Mouse (Mus musculus) frontal cortex, postnatal 10 days (tissue): ENCODE results near the gene Cep152.

Experiments used
- DNase-seq, 2 experiments: peaks; one replicate each; pipeline ENCODE4 v3.0.0; 2022; ENCODE audit warnings: low spot score in 2 of 2, mixed read lengths in 1 of 2

The Cep152 gene

DNA sequence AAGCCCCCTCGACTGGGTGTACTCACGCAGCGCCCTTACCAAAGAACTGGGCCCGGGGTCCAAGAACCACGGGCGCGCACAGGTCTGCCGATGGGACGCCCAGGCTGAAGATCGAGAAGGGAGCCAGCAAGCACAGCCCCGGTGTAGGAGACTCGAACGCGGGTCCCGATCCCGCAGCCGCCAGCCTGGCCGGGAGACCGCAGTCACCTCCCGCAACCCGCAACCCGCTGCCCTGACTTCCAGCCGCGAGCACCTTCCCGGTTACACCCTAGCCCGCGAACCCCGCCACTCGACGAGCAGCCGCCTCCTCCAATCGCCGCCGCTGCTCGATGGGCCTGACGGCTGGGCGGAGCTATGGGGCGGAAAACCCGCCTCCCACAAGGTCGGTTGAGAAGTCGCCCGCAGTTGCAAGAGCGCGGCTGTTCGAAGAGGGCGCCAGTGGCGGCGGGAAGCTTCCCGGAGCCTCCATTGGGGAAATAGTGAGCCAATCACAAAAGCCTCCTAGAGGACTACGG lies at the start of gene Cep152:
TSS of gene Cep152 (minus strand) at position 277 of the 515 bp plus-strand sequence.
- DNase-seq = peak; percentile 93 to 97

DNA sequence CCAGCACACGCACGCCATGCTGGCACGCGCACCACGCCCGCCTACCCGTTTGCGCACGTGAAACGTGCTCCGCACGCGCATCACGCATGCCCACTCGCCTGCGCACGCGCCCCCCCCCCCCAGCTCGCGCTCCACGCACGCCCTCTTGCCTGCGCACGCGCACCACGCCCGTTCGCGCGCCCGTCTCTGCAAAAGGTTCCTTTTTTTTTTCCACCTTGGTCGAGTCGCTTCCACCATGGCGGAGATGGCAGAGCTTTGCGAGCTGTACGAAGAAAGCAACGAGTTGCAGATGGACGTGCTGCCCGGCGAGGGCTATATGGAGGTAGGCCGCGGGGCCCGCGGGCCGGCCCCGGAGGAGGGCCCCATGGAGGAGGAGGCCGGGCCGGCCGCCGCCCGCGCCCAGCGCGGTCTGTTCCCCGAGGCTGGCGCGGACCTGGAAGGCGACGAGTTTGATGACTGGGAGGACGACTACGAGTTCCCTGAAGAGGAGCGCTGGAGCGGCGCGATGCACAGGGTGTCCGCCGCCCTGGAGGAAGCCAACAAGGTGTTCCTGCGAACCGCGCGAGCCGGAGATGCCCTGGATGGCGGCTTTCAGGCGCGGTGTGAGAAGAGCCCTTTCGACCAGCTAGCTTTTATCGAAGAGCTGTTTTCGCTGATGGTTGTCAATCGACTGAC lies 48.2 kb upstream of the Cep152 start, which contains the start of gene Eid1:
TSS of gene Eid1 (plus strand) at position 139 of the 675 bp plus-strand sequence.
- DNase-seq = peak; percentile 70 to 82

DNA sequence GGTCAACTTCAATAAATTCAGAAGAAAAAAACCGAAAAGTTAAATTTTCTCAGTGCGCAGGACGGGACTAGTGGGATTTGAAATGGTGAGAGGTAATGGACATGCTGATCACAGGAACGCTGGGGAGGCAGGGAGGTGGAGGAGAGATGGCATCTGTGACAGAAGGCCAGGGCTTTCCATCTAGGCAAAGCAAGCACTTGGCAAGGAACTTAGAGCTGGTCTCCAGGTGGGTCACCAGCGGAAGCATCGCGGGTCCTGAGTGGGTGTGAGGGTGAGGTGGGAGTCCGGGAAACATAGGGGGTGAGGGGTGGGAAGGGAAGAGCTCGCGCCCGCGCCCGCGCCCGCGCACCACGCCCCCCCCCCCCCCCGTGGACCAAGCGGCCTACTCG lies 47.6 kb upstream of the Cep152 start:
- DNase-seq = peak in 1 of 2 experiments; percentile 49

DNA sequence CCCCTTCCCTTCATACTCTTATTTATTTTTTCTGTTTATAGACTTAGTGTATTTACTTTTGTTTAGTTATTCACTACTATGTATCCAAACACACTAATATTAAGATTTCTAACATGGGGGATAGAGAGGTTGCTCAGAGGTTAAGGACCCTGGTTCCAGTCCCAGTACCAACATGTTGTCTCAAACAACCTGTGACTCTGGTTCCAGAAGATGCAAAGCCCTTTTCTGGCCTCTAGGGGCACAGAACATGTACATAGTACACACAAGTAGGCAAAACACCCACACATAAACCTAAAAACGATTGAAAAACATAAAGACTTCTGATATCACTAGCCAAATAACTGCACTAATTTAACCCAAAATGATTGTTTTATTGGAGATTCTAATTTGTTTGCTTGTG lies 45.9 kb upstream of the Cep152 start:
- DNase-seq = no peak

DNA sequence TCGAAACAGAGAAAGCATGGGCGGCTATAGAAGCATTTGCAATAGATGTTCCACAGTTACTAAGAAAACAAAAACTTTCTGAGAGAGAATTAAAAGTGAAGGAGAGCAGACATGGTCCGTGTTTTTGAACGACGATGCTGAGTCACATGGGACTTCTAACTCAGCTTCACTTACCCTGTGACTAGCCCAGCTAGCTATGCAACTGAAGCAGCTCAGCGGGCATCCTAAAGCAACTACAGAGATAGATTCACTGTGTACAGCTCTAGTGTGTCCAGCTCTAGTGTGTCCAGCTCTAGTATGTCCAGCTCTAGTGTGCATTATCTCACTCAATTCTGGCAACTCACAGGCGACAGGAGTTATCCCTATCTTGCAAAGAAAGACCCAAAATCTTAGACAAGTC lies 42.8 kb upstream of the Cep152 start:
- no peak for DNase-seq

DNA sequence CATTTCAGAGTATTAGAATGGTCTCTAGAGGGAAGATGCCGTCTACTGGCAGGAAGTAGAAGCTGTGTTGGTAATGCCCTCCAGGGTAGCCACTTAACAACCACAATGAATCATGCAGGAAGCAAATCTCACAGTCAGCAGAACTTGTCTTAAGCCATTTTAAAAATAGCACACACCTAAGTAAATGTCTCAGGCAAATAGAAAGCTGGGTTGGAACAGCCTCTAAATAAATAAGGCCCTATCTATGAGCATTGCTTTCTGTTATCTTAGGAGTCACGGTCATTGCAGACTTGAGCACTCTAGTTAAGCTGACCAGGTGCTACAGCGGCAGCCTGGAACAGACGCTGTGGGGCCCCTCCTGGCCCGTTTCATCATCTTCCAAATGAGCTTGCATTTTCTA lies 42.3 kb upstream of the Cep152 start:
- DNase-seq = no peak

DNA sequence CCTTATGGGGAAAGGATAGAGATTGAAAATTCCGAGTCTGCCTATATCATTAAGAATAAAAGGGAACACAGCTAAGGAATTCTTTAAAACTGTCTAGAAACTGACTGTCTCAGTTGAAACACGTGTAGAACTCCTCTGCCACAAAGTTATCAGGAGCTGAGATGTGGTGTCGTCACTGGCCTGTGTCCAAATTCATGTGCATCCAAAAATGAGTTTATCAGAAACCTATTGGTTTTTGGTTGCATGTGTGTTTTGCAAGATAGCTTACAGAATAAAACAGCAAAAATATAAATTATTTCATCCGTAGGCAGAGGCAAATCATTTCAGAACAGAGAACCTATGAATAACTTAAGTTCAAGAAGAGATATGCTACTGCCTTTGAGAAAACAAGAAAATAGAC lies 41.8 kb upstream of the Cep152 start:
- no peak for DNase-seq

DNA sequence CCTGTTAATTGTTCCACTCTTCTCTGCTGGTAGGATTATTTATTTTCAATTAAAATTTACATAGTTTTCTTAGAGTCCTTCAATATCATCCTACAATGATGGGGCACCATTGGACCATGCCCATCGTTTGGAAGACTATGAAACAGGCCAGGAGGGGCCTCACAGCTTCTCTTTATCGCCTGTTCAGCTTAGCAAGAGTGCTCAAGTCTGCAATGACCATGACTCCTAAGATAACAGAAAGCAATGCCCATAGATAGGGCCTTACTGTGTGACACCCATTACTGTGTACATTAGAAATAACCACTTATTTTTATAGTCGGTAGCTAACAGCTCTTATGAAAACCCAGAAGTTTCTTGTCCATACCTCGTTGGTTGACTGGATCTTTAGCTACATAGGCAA lies 41.0 kb upstream of the Cep152 start:
- no peak for DNase-seq

DNA sequence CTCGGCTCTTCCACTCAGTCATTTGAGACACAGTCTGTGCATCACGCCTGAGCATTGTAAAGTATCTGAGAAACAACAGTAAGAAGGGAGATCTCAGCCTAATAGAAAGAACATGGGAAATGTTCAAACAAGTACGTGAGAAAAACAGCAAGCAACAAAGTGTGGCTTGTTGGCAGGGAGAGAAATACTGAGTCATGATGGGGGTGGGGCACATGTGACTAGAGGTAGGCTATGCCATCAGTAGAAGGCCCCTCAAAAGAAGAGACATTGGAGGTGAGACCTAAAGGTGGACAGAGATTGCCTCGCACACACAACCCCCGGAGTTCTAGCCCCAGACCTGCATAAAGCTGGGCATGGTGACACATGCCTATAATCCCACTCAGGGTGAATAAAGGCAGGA lies 40.3 kb upstream of the Cep152 start:
- DNase-seq = no peak

DNA sequence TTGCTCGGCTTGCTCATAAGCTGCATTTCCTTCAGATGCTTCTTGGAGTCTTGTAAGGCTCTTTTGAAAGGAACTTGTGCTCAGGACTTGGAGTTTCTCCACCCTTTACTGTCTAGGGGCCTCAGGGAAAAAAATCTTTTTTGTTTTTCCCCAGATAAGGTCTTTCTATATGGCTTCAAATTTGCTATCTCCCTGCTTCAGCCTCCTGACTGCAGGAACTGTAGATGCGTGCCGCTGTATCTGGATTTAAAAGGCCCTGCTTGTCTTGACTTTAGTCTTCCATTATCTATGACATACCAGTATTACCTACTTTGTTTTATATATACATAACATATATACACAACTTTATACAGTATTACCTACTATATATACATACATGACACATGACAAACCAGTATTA lies 37.6 kb upstream of the Cep152 start:
- no peak for DNase-seq

DNA sequence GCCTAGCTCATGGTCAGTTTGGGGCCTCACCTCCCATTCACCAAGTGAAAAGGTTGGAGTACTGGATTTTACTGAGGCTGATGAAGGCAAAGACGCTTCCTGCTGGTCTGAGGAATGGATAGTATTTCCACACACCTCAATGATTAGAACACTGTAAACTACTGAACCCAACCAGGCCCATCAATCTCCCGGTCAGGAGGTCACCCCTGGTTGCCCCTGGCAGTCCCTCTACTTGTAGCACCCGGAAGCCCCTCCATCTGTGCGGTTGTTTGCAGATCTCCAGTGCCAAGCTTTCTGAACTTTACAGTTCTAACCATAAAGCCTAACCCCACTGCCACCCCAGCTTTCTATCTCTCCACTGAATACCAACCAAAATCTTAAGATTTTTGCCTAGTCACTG lies 36.2 kb upstream of the Cep152 start:
- DNase-seq = no peak

DNA sequence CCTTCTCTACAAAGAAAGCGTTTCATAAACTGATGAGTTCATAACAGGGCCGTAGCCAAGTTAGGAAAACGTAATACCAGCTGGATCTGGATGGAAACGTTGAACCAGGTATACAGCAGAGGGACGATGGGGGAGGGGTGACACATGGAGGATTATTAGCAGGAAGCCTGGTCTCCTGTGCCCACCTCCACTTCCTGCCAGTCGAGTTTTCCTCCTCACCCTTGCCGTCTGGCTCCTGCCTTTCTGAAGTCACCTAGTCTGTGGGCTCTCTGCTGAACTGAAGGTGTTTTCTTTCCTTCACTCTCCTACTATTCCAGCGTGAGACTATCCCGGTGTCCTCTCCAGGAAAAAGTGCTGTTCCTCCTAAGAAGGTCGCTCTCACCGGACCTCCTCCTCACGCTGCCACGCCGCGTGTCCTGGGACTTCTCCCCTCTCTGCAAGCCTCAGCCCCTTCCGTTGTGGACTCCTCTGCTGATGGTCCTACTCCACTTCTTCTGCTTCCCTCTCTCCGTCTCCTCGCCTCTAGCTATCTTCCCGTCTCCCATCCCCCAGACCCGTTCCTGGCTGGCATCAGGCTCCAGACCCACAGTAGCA lies 35.7 kb upstream of the Cep152 start:
- DNase-seq = no peak

DNA sequence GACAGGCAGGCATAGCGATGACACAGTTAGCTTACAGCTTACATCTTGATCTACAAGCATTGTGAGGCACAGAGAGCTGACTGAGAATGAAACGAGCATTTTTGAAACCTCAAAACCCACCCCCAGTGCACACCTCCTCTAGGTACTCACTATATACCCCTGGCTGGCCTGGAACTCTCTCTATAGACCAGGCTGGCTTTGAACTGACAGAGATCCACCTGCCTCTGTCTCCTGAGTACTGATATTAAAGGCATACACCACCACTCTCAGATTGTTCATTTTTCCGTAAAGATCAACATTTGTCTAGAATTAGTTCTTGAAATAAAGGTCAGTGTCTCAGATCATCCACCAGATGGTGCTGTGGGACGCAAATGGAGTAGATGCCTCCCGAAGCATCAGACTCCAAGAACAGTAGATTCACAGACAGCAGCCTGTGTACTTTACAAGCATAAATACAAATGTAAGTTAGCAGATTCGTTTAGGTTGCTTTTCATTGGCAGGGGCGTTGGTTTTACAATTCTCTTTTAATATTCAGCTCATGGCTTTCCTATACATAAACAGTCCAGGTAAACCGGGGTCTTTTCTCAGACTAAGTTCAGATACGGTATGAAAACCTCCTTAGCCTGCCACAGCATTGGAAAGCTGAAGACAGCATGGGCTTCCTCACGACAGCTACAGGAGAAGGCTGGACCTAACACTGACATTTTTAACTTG lies 35.1 kb upstream of the Cep152 start:
- peak in 1 of 2 experiments; percentile 63 for DNase-seq

DNA sequence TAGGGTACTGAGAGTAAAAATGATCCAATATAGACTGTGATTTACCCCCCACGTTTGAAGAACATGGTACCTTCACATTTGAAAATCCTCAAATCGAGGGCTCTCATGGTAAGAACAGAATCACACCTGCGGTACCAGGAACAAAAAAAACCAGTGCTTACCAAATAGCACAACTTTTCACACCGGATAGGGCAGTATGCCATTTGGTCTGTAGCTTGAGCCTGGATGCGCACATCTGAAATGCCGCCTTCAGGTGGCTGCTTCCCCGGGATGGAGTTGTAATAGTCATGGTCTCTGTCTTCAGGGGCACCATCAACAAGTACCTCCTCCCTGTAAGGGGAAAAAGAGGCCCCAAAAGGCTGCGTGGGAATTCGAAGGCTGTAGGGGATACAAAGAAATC lies 30.5 kb upstream of the Cep152 start:
- no peak for DNase-seq

DNA sequence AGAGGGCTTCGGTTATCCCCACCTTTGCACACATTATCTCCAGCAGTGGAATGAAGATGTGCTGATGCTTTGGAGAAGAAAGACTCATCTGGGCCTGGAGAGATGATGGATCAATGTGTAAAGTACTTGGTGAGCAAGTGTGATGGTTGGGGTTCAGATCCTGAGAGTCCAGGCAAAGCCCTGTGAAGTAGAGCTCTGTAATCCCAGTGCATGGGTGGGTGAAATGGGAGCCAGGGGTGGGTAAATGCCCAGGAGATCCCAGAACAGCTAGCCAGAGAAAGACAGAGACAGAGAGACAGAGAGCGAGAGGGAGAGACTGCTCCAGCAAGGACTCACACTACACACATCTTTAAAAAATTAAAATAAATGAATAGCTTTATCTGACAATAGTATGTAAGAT lies 28.4 kb upstream of the Cep152 start:
- DNase-seq = no peak

DNA sequence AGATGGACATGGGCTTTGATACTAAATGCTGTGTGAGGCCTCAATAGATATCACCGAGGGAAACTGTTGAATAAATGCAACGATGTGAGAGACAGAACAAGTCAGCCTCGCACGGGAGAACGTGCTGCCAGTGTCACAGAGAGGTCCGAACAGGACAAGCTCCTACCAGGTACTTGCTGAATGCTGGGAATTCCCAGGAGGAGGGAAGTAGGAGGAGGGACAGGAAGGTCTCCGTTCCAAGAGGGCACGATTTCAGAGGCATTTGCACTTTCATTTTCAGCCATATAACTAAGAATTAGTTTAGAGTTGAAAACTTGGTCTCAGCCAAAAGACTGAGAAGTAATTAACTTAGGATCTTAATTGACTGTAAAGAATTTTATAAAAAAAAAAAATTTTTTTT lies 26.6 kb upstream of the Cep152 start:
- no peak for DNase-seq

DNA sequence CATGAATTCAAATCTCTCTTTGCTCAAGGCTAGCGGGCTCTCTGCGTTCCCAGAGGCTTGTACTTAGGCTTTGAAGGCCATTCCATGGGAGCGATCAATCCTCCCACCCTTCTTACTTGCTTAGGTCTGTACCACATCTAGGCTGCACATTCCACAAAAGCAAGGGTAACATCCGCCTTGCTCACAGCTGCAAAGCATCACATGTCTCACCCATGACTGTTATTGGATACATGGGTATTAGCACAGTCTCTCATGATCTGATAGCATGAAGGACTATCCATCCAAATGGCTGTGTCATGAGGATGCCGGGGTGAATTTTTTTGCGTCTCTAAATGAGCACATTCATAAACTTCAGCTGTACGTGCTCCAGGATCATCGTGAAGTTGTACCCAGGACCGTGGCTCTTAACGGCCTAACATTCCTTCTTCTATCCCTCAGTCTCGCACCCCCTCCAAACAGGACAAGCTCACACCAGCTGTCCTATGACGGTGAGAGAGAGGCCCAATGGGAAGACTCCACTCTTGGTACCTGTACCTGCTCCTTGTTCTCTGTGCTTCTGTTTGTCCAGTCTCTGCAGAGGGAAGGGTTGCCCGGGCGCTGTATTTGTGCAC lies 25.9 kb upstream of the Cep152 start:
- no peak for DNase-seq

DNA sequence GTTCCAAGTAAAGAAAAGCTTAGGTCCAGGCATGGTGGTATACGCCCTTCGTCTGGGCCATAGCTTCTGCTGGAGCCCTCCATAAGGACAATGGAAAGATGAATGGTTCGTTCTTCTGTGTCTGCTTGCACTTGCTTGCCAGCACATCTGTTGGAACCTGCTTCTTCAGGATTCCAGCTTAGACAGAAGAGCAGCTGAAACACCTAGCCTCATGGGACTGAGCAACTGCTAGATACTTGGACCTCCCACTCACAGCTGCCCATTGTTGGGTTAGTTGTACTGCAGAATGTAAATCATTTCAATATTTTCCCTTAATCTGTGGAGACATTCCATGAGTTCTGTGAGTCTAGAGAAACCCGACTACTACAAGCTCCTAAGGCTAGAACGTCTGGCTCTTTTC lies 25.1 kb upstream of the Cep152 start:
- no peak for DNase-seq

DNA sequence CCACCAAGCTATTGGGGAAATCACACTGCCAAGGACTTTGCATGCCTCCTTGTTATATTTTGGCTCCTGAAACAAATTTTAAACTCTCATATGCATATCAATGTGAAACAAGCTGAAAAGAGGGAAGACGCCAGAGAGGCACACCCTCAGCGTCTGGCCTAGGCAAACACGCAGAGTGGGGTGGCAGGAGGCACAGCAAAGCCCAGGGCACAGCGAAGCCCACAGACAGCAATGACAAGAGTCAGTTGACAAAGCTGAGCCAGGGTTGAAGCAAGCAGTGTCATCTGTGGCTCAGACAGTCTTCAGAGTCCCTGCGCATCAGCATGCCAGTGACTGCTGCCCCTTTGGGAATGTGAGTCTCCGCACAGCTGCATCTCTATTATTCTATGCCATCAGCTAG lies 20.0 kb upstream of the Cep152 start:
- no peak for DNase-seq

DNA sequence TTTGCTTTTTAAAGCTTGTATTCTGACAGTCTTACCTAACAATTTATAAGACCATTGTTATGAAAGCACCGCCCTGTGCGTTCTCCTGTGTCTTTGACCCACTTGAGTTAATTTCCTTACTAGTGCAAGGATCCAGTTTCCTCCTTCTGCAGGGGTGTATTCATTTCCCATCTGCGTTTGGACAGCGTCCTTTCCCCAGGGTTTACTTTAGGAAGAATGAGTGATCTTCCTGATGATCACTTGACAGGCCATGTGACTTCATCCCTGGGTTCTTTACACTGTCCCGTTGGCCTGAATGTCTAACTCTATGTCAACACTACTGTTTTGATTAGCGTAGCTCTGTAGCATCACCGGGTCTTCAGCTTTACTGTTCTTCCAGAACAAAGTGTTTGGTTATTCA lies 12.4 kb upstream of the Cep152 start:
- no peak for DNase-seq

DNA sequence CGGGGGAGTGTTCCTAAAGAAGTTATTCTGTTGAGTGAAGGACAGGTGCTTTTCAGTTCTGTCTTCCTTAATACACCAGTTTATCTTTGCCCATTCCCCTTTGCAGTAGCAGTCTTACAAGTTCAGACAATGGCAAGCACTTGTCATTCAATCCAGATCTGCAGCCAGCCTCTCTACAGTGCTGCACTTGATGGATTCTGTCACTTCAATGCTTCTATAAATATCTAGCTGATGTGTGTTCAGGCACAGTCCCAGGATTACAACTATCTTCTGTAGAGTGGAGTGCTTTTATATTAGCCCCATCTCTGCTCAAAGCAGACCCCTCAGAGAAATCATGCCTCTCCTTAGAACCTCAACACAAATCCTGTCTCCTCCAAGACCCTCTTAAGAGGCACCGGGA lies 5.1 kb upstream of the Cep152 start:
- no peak for DNase-seq

DNA sequence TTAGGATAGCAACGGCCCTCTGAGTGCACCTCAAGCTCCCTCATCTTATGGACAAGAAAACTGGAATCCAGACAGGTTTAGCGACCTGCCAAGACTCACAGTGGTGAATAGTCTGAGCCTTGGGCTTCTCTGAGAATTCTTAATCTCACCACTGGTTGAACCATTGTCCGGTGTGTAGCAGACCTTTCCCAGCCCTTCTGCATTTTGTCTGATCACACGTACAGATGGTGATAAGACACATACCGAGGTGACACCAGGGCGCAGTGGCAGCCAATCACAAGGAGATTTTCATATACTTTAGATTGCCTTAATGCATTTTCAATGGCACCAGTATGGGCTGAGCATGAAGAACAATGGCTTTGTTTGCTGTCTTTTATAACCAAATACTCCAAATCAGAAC lies 3.6 kb upstream of the Cep152 start:
- no peak for DNase-seq

DNA sequence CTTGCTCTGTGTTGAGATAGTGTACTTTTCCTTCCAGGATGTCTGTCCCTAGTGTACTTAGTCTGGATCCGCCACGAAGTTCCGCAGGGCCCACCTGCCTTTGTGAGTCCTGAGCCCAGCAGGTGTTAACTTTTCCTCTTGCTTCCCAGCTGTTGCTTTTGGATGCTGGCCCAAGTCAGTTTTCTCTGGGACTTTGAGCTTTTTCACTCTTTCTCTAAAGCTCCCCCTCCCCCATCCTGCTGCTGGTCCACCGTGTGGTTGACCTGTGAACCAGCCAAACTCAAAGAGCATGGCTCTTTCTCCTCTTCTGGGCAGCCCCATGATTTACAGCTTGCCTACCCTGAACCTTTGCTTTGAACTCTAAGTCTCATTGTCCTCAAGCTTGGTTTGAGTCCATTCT lies 1.6 kb upstream of the Cep152 start:
- DNase-seq = no peak
